Mouse (Mus musculus) testis, postnatal 10 days (tissue): Measurements from ENCODE around the gene Zfp706.

Experiments used
- DNase-seq: peaks from one replicate; pipeline ENCODE4 v3.0.0; 2021; ENCODE audit warnings: low spot score

The Zfp706 gene

GRCm38 (mm10) chr15:37007233-37007958 is at the start of gene Zfp706:
Gene Zfp706, minus strand, starts transcription at chr15:37007773.
- DNase-seq = peak; percentile 100

GRCm38 (mm10) chr15:37054582-37054981 is 47.0 kb upstream of the Zfp706 start:
- DNase-seq = peak; percentile 43

- DNase-seq = peak; percentile 30
Observed at GRCm38 (mm10) chr15:37053085-37053762, 45.7 kb upstream of the Zfp706 start.

- no peak for DNase-seq
Observed at GRCm38 (mm10) chr15:37047403-37047802, 39.8 kb upstream of the Zfp706 start.

- DNase-seq = no peak
Observed at GRCm38 (mm10) chr15:37046586-37046985, 39.0 kb upstream of the Zfp706 start.

- DNase-seq = no peak
Observed at GRCm38 (mm10) chr15:37046131-37046530, 38.6 kb upstream of the Zfp706 start.

GRCm38 (mm10) chr15:37045456-37045855 is 37.9 kb upstream of the Zfp706 start:
- no peak for DNase-seq

- no peak for DNase-seq
Observed at GRCm38 (mm10) chr15:37042559-37042958, 35.0 kb upstream of the Zfp706 start.

GRCm38 (mm10) chr15:37041214-37041613 is 33.6 kb upstream of the Zfp706 start:
- no peak for DNase-seq

GRCm38 (mm10) chr15:37038666-37039065 is 31.1 kb upstream of the Zfp706 start:
- no peak for DNase-seq

- DNase-seq = no peak
Observed at GRCm38 (mm10) chr15:37037704-37038103, 30.1 kb upstream of the Zfp706 start.

GRCm38 (mm10) chr15:37036481-37037156 is 29.0 kb upstream of the Zfp706 start:
- DNase-seq = no peak

GRCm38 (mm10) chr15:37034155-37034554 is 26.6 kb upstream of the Zfp706 start:
- no peak for DNase-seq

- no peak for DNase-seq
Observed at GRCm38 (mm10) chr15:37033431-37033830, 25.9 kb upstream of the Zfp706 start.

- DNase-seq = no peak
Observed at GRCm38 (mm10) chr15:37031334-37032150, 24.0 kb upstream of the Zfp706 start.

GRCm38 (mm10) chr15:37030929-37031328 is 23.4 kb upstream of the Zfp706 start:
- no peak for DNase-seq

- DNase-seq = no peak
Observed at GRCm38 (mm10) chr15:37027956-37028355, 20.4 kb upstream of the Zfp706 start.

- DNase-seq = no peak
Observed at GRCm38 (mm10) chr15:37026458-37026857, 18.9 kb upstream of the Zfp706 start.

GRCm38 (mm10) chr15:37020581-37021245 is 13.1 kb upstream of the Zfp706 start:
- no peak for DNase-seq

- no peak for DNase-seq
Observed at GRCm38 (mm10) chr15:37019434-37019833, 11.9 kb upstream of the Zfp706 start.

GRCm38 (mm10) chr15:37011897-37012296 is 4.3 kb upstream of the Zfp706 start:
- DNase-seq = no peak

- no peak for DNase-seq
Observed at GRCm38 (mm10) chr15:37011316-37011715, 3.7 kb upstream of the Zfp706 start.
